Mouse (Mus musculus) forebrain, embryonic 11.5 days (tissue): Measurements from ENCODE around the gene Enox1. TPM values are rescaled to one million over a fixed set of nuclear protein-coding genes. Genes with fewer than 3 reads are reported as not detected.

Experiments used
- ATAC-seq: fragments of 200-750 bp; cut with Nextera tagmentation; replicated peaks from 2 replicates; pipeline ENCODE4 v1.8.0; 2017; ENCODE audit warnings: moderate TSS enrichment; ENCODE audit not compliant: low FRiP score
- DNase-seq: peaks from one replicate; pipeline ENCODE4 v3.0.0-alpha.2; 2017; ENCODE audit warnings: low spot score
- H3K27ac ChIP-seq: fragments of 300-500 bp; sonication (generic); 2 replicates; pipeline ENCODE4 v1.5.1; 2014; ENCODE audit warnings: low read depth, low read length
- H3K27me3 ChIP-seq: fragments of 300-500 bp; sonication (generic); 2 replicates; pipeline ENCODE4 v1.6.1; 2014; ENCODE audit warnings: mild to moderate bottlenecking, low read length, mixed read lengths; ENCODE audit not compliant: control insufficient read depth, insufficient read depth
- H3K36me3 ChIP-seq: fragments of 300-500 bp; sonication (generic); 2 replicates; pipeline ENCODE4 v1.6.1; 2014; ENCODE audit warnings: mild to moderate bottlenecking, low read length, moderate library complexity, mixed read lengths; ENCODE audit not compliant: control insufficient read depth, insufficient read depth
- H3K4me1 ChIP-seq: fragments of 300-500 bp; sonication (generic); replicated peaks from 2 replicates; pipeline ENCODE4 v1.6.1; 2014; ENCODE audit warnings: low read length, mixed read lengths; ENCODE audit not compliant: control insufficient read depth, insufficient read depth
- H3K4me2 ChIP-seq: fragments of 300-500 bp; sonication (generic); 2 replicates; pipeline ENCODE4 v1.6.1; 2014; ENCODE audit warnings: low read depth, mild to moderate bottlenecking, low read length, moderate library complexity, mixed read lengths; ENCODE audit not compliant: severe bottlenecking
- H3K4me3 ChIP-seq: fragments of 300-500 bp; sonication (generic); 2 replicates; pipeline ENCODE4 v1.5.1; 2014; ENCODE audit warnings: low read depth, low read length
- H3K9ac ChIP-seq: fragments of 300-500 bp; sonication (generic); 2 replicates; pipeline ENCODE4 v1.6.1; 2014; ENCODE audit warnings: low read length
- H3K9me3 ChIP-seq: fragments of 300-500 bp; sonication (generic); 2 replicates; pipeline ENCODE4 v1.6.1; 2016; ENCODE audit warnings: low read length, mixed read lengths; ENCODE audit not compliant: control insufficient read depth
- WGBS: fragments of 180-500 bp; shearing (Covaris S2); extraction: QIAGEN DNeasy Blood & Tissue Kit; methylation state at CpG from one replicate; pipeline ENCODE4 v1.1.7; 2014; 5-methylcytosine and 5-hydroxymethylcytosine counted together
- polyA plus RNA-seq: library from polyadenylated mRNA; unstranded; fragments of >200 nt; fragmentation: Nextera tagmentation; extraction: Ambion mirVana; gene quantifications from 2 replicates; pipeline ENCODE4 v1.2.1, GENCODE M21; 2014

The Enox1 gene
- polyA plus RNA-seq, 1 experiment from 2014 or later = 22.6 TPM

DNA sequence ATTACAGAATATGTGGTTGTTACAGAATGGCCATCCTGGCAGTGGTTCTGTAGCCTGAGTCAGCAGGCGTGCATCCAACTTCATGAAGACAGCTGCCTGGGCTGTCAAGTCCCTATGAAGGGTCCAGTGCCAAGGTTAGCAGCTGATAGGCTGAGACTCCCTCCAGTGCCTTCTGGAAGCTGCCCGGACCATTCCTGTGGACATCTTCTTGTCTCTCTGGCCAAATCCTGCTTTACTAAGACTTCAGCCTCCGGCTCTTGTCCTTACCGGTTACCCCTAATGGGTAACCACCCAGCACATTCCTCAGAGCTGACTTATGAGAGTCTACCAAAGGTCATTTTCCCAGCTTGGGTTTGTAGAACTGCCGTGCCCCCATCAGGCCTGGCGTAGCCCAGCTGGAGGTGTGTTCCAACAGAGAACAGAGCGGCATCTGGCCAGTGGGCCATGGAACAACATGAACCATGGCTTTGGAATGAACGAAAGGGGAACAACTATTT, 328.4 kb downstream of the Enox1 start:
- ATAC-seq = no peak
- Histone ChIP-seq H3K36me3 (no peaks in the 10 kb centered on the region), H3K4me1 (no peaks in the 10 kb centered on the region), H3K4me3 (no peak overlapping the region), H3K27ac (no peak overlapping the region), H3K4me2 (no peak overlapping the region), H3K9me3 (no peaks in the 10 kb centered on the region), H3K27me3 (no peaks in the 10 kb centered on the region), H3K9ac (no peak overlapping the region)
- no peak for DNase-seq
- WGBS = 85% methylated on average over 8 of the region's 8 CpGs

DNA sequence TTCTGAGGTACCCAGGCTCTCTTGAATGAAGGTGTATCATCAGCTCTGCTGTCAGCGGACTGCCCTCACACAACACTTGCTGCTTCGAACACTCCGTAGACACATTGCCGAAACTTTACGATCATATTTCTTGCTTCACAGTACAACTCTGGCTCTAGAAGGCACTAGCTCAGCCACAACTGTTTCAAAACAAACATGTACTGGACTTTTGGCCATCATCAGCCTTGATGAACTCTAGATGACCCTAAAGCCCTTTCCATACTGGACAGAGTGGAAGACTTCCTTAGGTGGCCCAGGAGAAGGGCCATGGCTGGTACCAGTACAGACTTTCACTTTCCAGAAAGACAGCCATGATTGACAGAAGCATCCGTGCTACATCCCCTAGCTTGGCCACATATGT, 334.1 kb downstream of the Enox1 start:
- ATAC-seq (no peak), DNase-seq (no peak)
- 98% methylated on average over 6 of the region's 6 CpGs for WGBS
- no peak overlapping the region for H3K4me2 ChIP-seq
- H3K36me3 ChIP-seq = no peaks in the 10 kb centered on the region
- no peak overlapping the region for H3K4me3 ChIP-seq
- H3K4me1 ChIP-seq = no peaks in the 10 kb centered on the region
- H3K9me3 ChIP-seq = no peaks in the 10 kb centered on the region
- no peak overlapping the region for H3K9ac ChIP-seq
- no peaks in the 10 kb centered on the region for H3K27me3 ChIP-seq
- H3K27ac ChIP-seq = no peak overlapping the region

DNA sequence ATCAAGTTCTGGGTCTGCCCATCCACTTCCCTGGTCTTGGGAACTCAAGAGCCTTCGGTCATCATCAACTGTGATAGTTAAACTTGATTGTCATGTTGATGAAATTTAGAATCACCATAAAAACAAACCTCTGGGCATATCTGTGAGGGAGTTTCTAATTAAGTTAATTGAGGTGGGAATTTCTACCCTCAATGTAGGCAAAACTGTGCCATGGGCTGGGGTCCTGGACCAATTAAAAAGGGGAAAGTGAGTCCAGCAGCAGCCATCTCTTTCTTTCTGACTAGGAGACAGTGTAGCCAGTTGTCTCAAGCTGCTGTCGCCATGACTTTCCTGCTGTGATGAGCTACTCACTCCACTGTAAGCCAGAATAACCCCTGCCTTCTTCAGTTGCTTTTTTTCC, 335.2 kb downstream of the Enox1 start:
- ATAC-seq (no peak), DNase-seq (no peak)
- Histone ChIP-seq H3K9ac (no peak overlapping the region), H3K27me3 (no peaks in the 10 kb centered on the region), H3K4me1 (no peaks in the 10 kb centered on the region), H3K4me2 (no peak overlapping the region), H3K36me3 (no peaks in the 10 kb centered on the region), H3K9me3 (no peaks in the 10 kb centered on the region), H3K27ac (no peak overlapping the region), H3K4me3 (no peak overlapping the region)
- WGBS = 89% methylated on average over 2 of the region's 2 CpGs

DNA sequence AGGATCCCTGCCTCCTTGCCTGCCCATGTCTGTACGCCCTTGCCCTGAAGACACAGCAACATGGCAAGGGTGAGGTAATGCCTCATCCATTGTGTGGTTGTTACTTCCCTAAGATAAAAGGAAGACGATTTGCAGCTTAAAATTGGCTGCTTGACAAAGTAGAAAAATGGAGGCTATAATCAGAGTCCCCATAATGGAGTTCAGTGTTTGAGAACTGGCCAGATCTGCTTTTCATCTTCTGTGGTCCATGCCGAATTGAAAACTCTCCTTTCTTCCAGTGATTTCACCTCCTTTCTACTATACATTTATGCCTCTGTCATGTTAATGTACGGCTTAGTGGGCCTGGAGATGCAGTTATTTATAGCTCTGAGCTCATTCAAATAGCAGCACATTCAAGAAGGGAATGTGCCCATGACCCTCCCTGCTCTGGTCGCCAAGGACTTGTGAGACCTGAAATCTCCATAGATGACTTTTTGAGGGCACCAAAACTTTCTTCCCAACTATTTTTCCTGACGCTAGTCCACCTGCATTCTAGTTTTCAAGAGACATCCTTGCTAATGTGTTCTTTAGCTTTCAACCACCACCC, 343.5 kb downstream of the Enox1 start:
- WGBS = 47% methylated on average over 6 of the region's 6 CpGs
- no peak overlapping the region for H3K4me3 ChIP-seq
- no peak overlapping the region for H3K9ac ChIP-seq
- H3K36me3 ChIP-seq = no peaks in the 10 kb centered on the region
- no peak overlapping the region for H3K27ac ChIP-seq
- ATAC-seq (0 out of 2 replicates have a peak, but pooled peaks have one; percentile 30), DNase-seq (no peak)
- H3K27me3 ChIP-seq = no peaks in the 10 kb centered on the region
- H3K4me2 ChIP-seq = no peak overlapping the region
- H3K9me3 ChIP-seq = no peaks in the 10 kb centered on the region
- no peaks in the 10 kb centered on the region; the same call in 1 of the 2 replicates for H3K4me1 ChIP-seq

DNA sequence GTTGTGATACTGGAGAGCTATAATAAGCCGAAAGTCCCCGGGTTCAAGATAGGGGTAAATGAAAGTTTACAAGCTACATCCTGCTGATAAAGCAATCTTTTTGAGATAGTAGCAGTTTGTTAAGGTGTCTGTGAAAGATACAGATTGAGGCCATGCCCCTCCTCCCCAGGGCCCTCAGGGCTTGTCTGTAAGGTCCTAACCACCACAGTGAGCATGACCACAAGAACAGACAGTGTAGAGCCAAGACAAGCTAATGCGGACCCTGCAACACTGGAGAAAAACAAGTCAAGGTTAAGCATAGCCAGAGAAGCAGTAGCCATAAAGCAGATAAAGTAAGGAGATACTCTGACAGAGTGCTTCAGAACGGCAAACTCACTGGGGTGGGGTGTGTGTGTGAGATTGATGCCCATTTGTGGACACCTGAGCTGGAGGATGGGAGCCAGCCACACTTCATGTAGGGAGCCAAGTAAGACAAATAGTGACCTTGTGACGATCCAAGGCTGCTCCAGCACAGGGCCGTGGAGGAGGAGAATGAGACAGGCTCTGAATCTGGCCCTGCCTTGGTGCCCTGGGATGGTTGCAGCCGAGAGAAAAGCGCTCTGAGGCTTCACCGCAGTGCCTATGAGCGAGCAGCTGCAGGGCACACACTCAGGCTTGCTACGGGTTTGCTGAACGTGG, 348.0 kb downstream of the Enox1 start:
- WGBS = 88% methylated on average over 12 of the region's 12 CpGs
- ATAC-seq (no peak), DNase-seq (no peak)
- no peaks in the 10 kb centered on the region for H3K27me3 ChIP-seq
- H3K4me1 ChIP-seq = no peaks in the 10 kb centered on the region; the same call in 1 of the 2 replicates
- H3K4me3 ChIP-seq = no peak overlapping the region
- H3K27ac ChIP-seq = no peak overlapping the region
- H3K4me2 ChIP-seq = no peak overlapping the region
- no peaks in the 10 kb centered on the region for H3K9me3 ChIP-seq
- H3K9ac ChIP-seq = no peak overlapping the region
- H3K36me3 ChIP-seq = no peaks in the 10 kb centered on the region

DNA sequence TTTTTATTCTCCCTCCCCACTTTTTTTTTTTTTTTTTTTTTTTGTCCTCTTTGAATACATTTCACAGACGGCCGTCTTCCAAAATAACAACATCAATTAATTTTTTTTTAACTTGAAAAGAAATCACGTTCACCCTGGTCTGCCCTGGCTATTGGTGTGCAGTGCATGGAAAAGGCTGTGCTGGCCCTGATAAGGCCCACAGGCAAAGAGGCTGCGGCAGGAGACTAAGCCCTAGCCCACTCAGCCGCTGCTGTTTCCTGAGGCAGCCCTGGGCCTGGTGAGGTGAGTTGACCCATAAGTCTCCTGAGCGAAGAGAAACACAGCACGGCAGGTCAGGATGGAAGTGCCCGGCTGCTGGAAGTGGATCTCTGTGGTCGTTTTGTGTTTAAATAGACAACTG, 349.8 kb downstream of the Enox1 start:
- H3K27me3 ChIP-seq = no peaks in the 10 kb centered on the region
- DNase-seq = no peak
- no peaks in the 10 kb centered on the region; the same call in 1 of the 2 replicates for H3K4me1 ChIP-seq
- 40% methylated on average over 9 of the region's 9 CpGs for WGBS
- no peaks in the 10 kb centered on the region for H3K36me3 ChIP-seq
- no peaks in the 10 kb centered on the region for H3K9me3 ChIP-seq
- no peak overlapping the region for H3K4me3 ChIP-seq
- H3K9ac ChIP-seq = no peak overlapping the region
- peak; percentile 53; the same call in 1 of the 2 replicates for ATAC-seq
- H3K4me2 ChIP-seq = no peak overlapping the region
- no peak overlapping the region for H3K27ac ChIP-seq

DNA sequence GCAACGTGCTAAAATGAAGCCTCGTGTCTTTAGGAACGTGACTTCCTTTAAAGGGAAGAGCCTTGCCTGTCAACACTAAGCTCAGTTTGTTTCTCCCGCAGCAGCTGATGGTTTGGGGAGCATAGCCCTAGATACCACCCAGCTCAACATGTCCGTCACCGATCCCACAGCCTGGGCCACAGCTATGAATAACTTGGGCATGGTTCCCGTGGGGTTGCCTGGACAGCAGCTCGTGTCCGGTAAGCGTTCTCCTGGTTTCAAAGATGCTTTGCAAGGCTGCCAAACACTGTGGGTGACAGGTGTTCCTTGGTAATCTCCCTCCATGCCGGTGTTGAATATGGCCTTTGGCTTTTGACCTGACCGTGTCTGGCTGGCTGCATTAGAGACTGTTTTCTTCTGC, 351.5 kb downstream of the Enox1 start:
- H3K27me3 ChIP-seq = no peaks in the 10 kb centered on the region
- ATAC-seq = no peak
- no peaks in the 10 kb centered on the region for H3K9me3 ChIP-seq
- WGBS = 90% methylated on average over 12 of the region's 12 CpGs
- H3K36me3 ChIP-seq = no peaks in the 10 kb centered on the region
- H3K27ac ChIP-seq = no peak overlapping the region
- H3K4me1 ChIP-seq = no peaks in the 10 kb centered on the region; the same call in 1 of the 2 replicates
- H3K4me2 ChIP-seq = no peak overlapping the region
- H3K4me3 ChIP-seq = no peak overlapping the region
- no peak overlapping the region for H3K9ac ChIP-seq
- no peak for DNase-seq

DNA sequence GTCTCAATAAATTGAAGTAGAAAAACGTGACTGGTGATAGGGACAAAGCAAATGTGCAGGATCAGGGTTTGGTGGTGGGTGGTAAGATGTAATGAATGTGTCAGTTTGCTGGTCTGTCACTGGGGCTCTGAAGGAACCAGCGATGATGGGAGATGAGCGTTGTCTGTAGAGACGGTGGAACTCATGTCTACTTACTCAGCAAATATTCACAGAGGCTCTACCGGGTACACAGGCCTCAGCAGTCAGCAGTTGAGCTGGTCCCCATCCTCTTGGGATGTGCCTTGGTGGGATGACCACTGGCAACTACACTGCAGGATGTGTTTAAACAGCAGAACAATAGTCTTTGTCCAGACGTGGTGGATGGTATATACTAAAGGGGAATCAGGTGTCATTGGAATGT, 352.5 kb downstream of the Enox1 start:
- Histone ChIP-seq H3K4me1 (no peaks in the 10 kb centered on the region; the same call in 1 of the 2 replicates), H3K27ac (no peak overlapping the region; the same call in 1 of the 2 replicates), H3K9ac (no peak overlapping the region), H3K4me2 (no peak overlapping the region), H3K36me3 (no peaks in the 10 kb centered on the region), H3K27me3 (no peaks in the 10 kb centered on the region), H3K9me3 (no peaks in the 10 kb centered on the region), H3K4me3 (no peak overlapping the region)
- no peak for DNase-seq
- no peak for ATAC-seq
- 85% methylated on average over 6 of the region's 6 CpGs for WGBS

DNA sequence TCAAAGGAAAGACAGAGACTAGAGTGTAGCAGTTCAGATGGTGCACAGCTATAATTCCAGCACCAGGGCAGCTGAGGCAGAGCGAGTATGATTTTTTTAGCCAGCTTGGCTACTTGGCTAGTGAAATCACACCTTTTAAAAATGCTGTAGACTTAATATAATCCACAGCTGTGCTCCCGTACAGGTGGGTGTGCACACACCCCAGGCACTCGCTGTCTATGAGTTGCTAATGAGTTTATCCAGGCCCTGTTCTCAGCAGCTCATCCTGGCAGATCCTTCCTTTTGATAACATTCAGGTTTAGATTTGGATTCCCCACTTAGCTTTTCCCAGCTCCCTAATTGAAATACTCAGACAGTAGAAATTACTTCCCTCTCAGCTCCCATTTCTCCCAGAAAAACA, 353.4 kb downstream of the Enox1 start:
- DNase-seq (no peak), ATAC-seq (no peak)
- no peaks in the 10 kb centered on the region; the same call in 1 of the 2 replicates for H3K4me1 ChIP-seq
- H3K36me3 ChIP-seq = no peaks in the 10 kb centered on the region
- H3K4me2 ChIP-seq = no peak overlapping the region
- H3K27me3 ChIP-seq = no peaks in the 10 kb centered on the region
- H3K27ac ChIP-seq = no peak overlapping the region
- no peak overlapping the region for H3K4me3 ChIP-seq
- H3K9me3 ChIP-seq = no peaks in the 10 kb centered on the region
- WGBS = 89% methylated on average over 3 of the region's 3 CpGs
- no peak overlapping the region for H3K9ac ChIP-seq
